Mouse (Mus musculus) cerebellum, adult 2 months (tissue): ENCODE data around the gene Ldb1. TPM values are rescaled to one million over a fixed set of nuclear protein-coding genes. Genes with fewer than 3 reads are reported as not detected.

Source experiments
- DNase-seq, 2 experiments: peaks; one replicate each; pipeline ENCODE4 v3.0.0; 2021
- H3K27ac ChIP-seq: fragments of 200-500 bp; 2 replicates; pipeline ENCODE4 v1.5.1; 2012; ENCODE audit warnings: low read length, control low read depth, inconsistent platforms; ENCODE audit not compliant: insufficient read depth
- H3K27me3 ChIP-seq: fragments of 200-500 bp; 2 replicates; pipeline ENCODE4 v1.6.1; 2012; ENCODE audit warnings: inconsistent platforms, mild to moderate bottlenecking, low read length, moderate library complexity; ENCODE audit not compliant: control insufficient read depth, insufficient read depth
- H3K4me1 ChIP-seq: fragments of 200-500 bp; 2 replicates; pipeline ENCODE4 v1.6.1; 2011; ENCODE audit warnings: low read length; ENCODE audit not compliant: control insufficient read depth, insufficient read depth
- H3K4me3 ChIP-seq: fragments of 200-500 bp; replicated peaks from 2 replicates; pipeline ENCODE3; 2011; ENCODE audit warnings: mild to moderate bottlenecking, low read depth, low read length, control low read depth; ENCODE audit not compliant: insufficient read depth
- CTCF ChIP-seq: fragments of 200-500 bp; IDR thresholded peaks from 2 replicates; pipeline ENCODE4 v1.5.1; 2011; ENCODE audit warnings: low read depth, mild to moderate bottlenecking, control low read depth, low read length, moderate library complexity, borderline replicate concordance; ENCODE audit not compliant: insufficient read depth
- POLR2A ChIP-seq: fragments of 200-500 bp; IDR thresholded peaks from 2 replicates; pipeline ENCODE4 v1.6.1; 2011; ENCODE audit warnings: low read length, control low read depth, borderline replicate concordance; ENCODE audit not compliant: insufficient read depth
- WGBS: fragments of 180-500 bp; shearing (Covaris S2); methylation state at CpG from one replicate; pipeline ENCODE4 v1.1.7; 2018; 5-methylcytosine and 5-hydroxymethylcytosine counted together
- polyA plus RNA-seq: library from polyadenylated mRNA; depleted of rRNA; stranded (reverse); fragments of >200 nt; gene quantifications from 2 replicates; pipeline ENCODE4 v1.2.3, GENCODE M21; 2012

Ldb1 gene
- polyA plus RNA-seq, 1 experiment = 159 TPM

DNA sequence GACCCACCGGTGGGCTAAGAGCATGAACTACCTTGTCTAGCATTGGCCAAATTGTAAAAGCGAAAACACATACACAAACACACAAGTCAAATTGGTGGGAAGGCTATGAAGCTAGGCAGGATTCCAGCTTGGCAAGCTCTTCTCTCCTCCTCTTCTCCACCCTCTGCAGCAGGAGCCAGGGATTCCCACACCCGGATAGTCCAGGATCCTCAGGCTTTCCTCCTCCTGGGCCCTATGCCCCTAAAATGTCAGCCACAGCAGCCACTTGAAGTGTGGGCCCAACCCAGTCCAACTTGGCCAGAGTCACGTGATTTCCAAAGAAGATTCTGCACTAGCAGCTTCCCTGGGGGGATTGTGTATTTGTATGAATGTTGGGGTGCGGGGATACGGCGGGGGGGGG, 1.6 kb downstream of the Ldb1 start:
- Histone ChIP-seq H3K27me3 (no peaks in the 10 kb centered on the region), H3K4me1 (peaks cover 15% of the 10 kb centered on the region; the same call in 1 of the 2 replicates), H3K4me3 (peak overlapping the region; percentile 43), H3K27ac (peak overlapping the region; percentile 51)
- WGBS = 7% methylated on average over 7 of the region's 7 CpGs
- peak; percentile 43 to 58 for DNase-seq
- TF ChIP-seq POLR2A (no peak), CTCF (no peak)

DNA sequence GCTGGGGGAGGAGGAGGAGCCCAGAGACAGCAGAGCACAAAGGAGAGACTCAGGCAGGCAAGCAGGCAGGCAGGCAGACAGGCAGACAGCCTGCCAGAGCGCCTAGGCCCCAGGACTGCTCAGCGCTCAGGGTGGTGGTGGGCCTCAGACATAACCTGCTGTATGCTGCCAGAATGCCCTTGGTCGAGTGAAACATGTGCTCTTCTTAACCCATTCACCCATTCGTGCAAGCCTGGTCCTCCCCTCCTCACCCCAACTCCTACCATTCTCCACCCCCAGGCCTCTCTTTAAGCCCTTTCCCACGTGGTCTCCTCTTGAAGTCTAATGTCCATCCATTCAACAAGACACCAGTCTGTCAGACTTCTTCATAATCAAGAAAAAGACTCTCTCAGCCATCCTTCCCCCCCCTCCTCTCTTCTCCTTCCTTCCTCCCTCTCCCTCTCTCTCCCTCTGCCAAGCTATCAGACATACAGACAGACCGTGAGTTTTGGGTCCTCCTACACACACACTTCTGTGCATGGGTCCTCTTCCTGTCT, 2.5 kb downstream of the Ldb1 start:
- H3K27ac ChIP-seq = peak overlapping the region; percentile 51
- no peaks in the 10 kb centered on the region for H3K27me3 ChIP-seq
- TF ChIP-seq CTCF = no peak
- TF ChIP-seq POLR2A = no peak
- WGBS = 1% methylated on average over 6 of the region's 6 CpGs
- peaks cover 17% of the 10 kb centered on the region; the same call in 1 of the 2 replicates for H3K4me1 ChIP-seq
- DNase-seq = peak; percentile 39 to 53
- peak overlapping the region; percentile 43 for H3K4me3 ChIP-seq

DNA sequence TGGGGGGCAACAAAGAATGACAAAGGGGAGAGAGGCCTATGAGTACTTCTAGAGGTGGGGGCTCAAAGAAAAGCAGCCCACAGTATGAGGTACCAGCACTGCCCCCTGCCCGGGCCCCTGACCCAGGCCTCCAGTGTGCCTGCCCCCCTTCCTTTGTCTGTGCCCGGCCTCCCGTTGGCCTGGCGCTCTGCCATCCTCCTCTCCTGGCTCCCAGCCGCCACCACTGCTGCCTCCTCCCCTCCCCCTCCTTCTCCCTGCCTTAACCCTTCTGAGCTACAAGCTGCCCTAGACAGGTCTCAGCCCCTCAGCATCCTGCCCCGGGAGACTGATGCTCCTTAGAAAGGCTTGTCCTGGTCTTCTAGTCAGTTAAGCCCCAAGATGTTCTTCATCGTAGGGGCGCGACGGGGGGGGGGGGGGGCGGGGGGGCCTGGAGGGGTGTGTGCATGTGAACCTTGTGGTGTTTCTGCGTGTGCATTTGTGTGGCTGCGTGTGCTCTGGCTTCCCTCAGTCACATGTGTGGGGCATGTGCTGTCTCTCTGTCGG, 3.0 kb downstream of the Ldb1 start:
- WGBS = 0% methylated on average over 14 of the region's 14 CpGs
- H3K4me3 ChIP-seq = peak overlapping the region; percentile 43
- peak; percentile 81 for DNase-seq
- H3K27ac ChIP-seq = peak overlapping the region; percentile 66
- no peaks in the 10 kb centered on the region for H3K27me3 ChIP-seq
- TF ChIP-seq CTCF = no peak
- TF ChIP-seq POLR2A = no peak
- peaks cover 23% of the 10 kb centered on the region; the same call in 1 of the 2 replicates for H3K4me1 ChIP-seq

DNA sequence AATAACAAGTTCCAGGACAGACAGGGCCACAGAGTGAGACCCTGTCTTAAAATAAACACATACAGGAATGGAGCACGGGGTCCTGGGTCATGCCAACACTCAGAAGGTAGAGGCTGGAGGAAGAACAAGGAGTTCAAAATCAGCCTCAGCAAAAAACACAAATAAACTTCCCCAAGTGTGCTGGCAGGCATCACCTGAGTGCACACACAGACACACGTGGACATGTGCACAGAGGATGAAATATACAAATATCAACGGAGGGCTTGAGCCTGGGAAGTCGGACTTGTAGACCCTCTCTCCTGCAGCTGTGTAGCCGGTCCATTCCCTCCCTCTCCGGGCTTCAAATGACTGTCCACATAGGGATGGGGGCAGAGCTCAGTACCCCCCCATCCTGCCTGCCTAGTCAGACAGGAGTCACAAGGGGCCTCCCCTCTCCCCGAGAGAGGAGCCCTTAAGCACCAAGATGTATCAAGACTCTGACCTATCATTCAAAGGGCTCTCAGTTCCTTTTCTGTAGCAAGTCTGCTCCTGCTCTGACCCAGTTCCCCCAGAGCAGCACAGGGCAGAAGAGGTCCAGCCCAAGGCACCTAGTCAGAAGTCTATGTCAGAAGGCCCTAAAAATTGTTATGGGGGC, 3.6 kb downstream of the Ldb1 start:
- 5% methylated on average over 7 of the region's 7 CpGs for WGBS
- DNase-seq = peak in 1 of 2 experiments; percentile 31
- H3K27ac ChIP-seq = peak overlapping the region; percentile 66
- peak overlapping the region; percentile 43 for H3K4me3 ChIP-seq
- TF ChIP-seq CTCF (no peak), POLR2A (no peak)
- H3K27me3 ChIP-seq = no peaks in the 10 kb centered on the region
- H3K4me1 ChIP-seq = peaks cover 27% of the 10 kb centered on the region; the same call in 1 of the 2 replicates

DNA sequence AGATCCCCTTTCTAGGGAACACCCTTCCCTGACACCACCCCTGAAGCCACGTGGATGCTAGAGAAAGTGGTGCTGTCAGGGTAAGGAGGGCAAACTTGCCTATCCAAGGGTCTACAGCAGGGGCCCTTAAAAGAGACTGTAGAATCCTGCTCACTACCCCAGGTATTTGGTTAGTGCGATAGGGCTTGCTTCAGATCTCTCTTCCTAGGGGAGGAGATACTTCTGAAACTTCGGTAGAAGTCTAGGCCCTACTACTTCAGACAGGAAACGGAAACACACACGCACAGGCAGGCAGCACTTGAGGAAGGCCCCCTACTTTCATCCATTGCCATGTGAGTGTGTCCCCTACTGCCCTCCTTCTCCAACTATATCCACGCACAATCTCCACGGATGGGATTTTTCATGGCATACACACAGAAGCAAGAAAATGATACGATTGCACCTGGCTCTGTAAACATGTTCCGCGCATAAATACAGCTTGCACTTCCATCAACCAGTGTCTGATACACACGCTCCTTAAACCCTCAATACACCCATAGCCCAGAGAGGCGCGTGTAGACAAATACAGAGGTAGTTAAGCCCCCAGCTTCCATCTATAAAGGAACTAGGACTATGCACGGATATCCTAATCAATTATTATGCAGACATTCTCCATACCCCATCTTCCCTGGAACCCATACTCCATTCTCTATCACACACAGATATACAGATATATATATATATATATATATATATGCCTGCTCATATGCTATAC, 4.7 kb downstream of the Ldb1 start:
- peak overlapping the region; percentile 78 for H3K27ac ChIP-seq
- WGBS = 32% methylated on average over 14 of the region's 14 CpGs
- H3K4me1 ChIP-seq = peaks cover 37% of the 10 kb centered on the region; the same call in 1 of the 2 replicates

DNA sequence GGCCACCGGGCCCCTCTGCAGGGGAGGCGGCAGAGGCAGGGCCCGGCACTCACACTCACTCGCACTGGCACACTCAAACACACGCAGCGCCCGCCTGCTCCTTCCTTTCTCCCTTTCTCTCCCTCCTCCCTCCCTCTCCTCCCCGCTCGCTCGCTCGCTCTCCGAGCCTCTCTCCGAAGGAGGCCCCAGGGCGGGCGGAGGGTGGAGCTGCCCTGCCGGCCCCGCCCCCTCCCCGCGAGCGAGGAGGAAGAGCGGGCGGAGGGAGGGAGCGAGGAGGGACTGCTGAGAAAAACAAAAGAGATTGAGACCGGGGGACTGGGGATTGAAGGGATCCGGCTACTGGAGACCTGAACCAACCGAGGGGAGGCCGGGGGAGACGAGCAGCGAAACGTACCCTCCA, 5.5 kb downstream of the Ldb1 start:
- TF ChIP-seq POLR2A = peak; percentile 56
- no peak for TF ChIP-seq CTCF
- peak; percentile 84 to 91 for DNase-seq
- H3K27me3 ChIP-seq = no peaks in the 10 kb centered on the region
- peaks cover 43% of the 10 kb centered on the region; the same call in 1 of the 2 replicates for H3K4me1 ChIP-seq
- H3K4me3 ChIP-seq = peak overlapping the region; percentile 86
- peak overlapping the region; percentile 78 for H3K27ac ChIP-seq
- 3% methylated on average over 28 of the region's 30 CpGs for WGBS

More for the DNA sequence above, 4.7 kb downstream of the Ldb1 start:
- TF ChIP-seq CTCF (no peak), POLR2A (no peak)
- Histone ChIP-seq H3K27me3 (no peaks in the 10 kb centered on the region), H3K4me3 (peak overlapping the region; percentile 86)
- peak in 1 of 2 experiments; percentile 38 for DNase-seq

DNA sequence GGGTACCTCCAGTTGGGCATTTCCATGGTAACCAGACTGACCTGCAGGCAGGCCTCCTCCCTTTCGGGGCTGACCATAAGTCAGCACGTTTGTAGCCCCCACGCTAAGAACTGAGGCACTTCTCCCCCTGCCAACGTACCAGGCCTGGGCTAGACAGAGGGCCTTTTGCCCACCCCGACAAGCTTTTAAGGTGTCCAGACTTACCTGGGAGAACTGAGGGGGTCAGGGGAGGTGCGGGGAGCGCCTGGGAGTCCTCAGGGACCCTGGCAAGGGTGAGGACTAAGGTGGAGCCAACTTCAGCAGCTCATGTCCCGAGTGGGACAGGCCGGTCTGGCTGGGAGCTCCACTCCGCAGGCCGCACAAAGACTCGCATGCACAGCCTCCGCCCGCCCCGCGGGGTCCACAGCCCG, 6.2 kb downstream of the Ldb1 start:
- Histone ChIP-seq H3K4me3 (peak overlapping the region; percentile 60), H3K27ac (peak overlapping the region; percentile 43; the same call in 1 of the 2 replicates), H3K27me3 (no peaks in the 10 kb centered on the region), H3K4me1 (peaks cover 43% of the 10 kb centered on the region; the same call in 1 of the 2 replicates)
- WGBS = under 1% methylated on average over 17 of the region's 17 CpGs
- TF ChIP-seq POLR2A = no peak
- TF ChIP-seq CTCF = no peak
- DNase-seq = peak; percentile 49 to 51
